Mouse (Mus musculus) effector memory CD4-positive, alpha-beta T cell, adult 7 months (primary cell): Measurements from ENCODE around the gene Prr22. TPM values are rescaled to one million over a fixed set of nuclear protein-coding genes. Genes with fewer than 3 reads are reported as not detected.

Source experiments
- polyA plus RNA-seq: library from polyadenylated mRNA; unstranded; fragments of 100-300 nt; shearing (Covaris generic); gene quantifications from one replicate; pipeline ENCODE4 v1.2.1, GENCODE M21; 2017

The Prr22 gene
- polyA plus RNA-seq, result 0.28 TPM

GRCm38 (mm10) chr17:56769950-56770349 lies at the start of gene Prr22:
Gene Prr22, plus strand, starts transcription at chr17:56770250.

GRCm38 (mm10) chr17:56757416-56758123 lies 12.5 kb upstream of the Prr22 start, which contains the start of gene Nrtn:
Gene Nrtn, minus strand, starts transcription at chr17:56757530.

GRCm38 (mm10) chr17:56764474-56765354 lies 5.3 kb upstream of the Prr22 start, which contains the start of gene Dus3l:
Gene Dus3l, plus strand, starts transcription at chr17:56764757.

Other genes with a start within 250 kb of the Prr22 start
- not detected for gene Gm20219, start 215.9 kb upstream of the Prr22 start, polyA plus RNA-seq
- gene Safb2, start 185.7 kb upstream of the Prr22 start, polyA plus RNA-seq, result 195 TPM
- 186 TPM for gene Safb, start 185.4 kb upstream of the Prr22 start, polyA plus RNA-seq
- gene 2410015M20Rik, start 160.5 kb upstream of the Prr22 start, polyA plus RNA-seq, result 134 TPM
- gene Rpl36, start 156.8 kb upstream of the Prr22 start, polyA plus RNA-seq, result 1,929 TPM
- 49.1 TPM for gene Lonp1, start 143.4 kb upstream of the Prr22 start, polyA plus RNA-seq
- 0.44 TPM for gene Catsperd, start 142.1 kb upstream of the Prr22 start, polyA plus RNA-seq
- 71.1 TPM for gene Ranbp3, start 97.0 kb upstream of the Prr22 start, polyA plus RNA-seq
- 151 TPM for gene Ndufa11, start 52.5 kb upstream of the Prr22 start, polyA plus RNA-seq
- gene Vmac, start 52.2 kb upstream of the Prr22 start, polyA plus RNA-seq, result 12.2 TPM
- not detected for gene Nrtn, start 12.7 kb upstream of the Prr22 start, polyA plus RNA-seq
- 51.8 TPM for gene Dus3l, start 5.5 kb upstream of the Prr22 start, polyA plus RNA-seq
- 1.6 TPM for gene Rfx2, start 60.8 kb downstream of the Prr22 start, polyA plus RNA-seq
- gene Acsbg2, start 104.2 kb downstream of the Prr22 start, polyA plus RNA-seq, result 0.15 TPM
- gene 1700061G19Rik, start 105.2 kb downstream of the Prr22 start, polyA plus RNA-seq, result 0.41 TPM
- 26.4 TPM for gene Mllt1, start 165.2 kb downstream of the Prr22 start, polyA plus RNA-seq
- gene Acer1, start 211.9 kb downstream of the Prr22 start, polyA plus RNA-seq, result not detected
- 47.3 TPM for gene Clpp, start 220.1 kb downstream of the Prr22 start, polyA plus RNA-seq
- gene Alkbh7, start 227.1 kb downstream of the Prr22 start, polyA plus RNA-seq, result 8.6 TPM
- not detected for gene Pspn, start 229.8 kb downstream of the Prr22 start, polyA plus RNA-seq
- gene Gtf2f1, start 241.0 kb downstream of the Prr22 start, polyA plus RNA-seq, result 68.1 TPM
- gene Gm17949, start 241.2 kb downstream of the Prr22 start, polyA plus RNA-seq, result 0.66 TPM